Mouse (Mus musculus): Measurements from ENCODE around the gene Nop14. TPM values are rescaled to one million over a fixed set of nuclear protein-coding genes. Genes with fewer than 3 reads are reported as not detected.

Gene Nop14
- total RNA-seq (2021), result 10 to 100 TPM; 17.3 to 18.5 TPM
- long read RNA-seq, experiment 1, transcript Nop14-201 (18 exons, 2,702 nt), result major isoform, 20 of 26 reads
- long read RNA-seq, experiment 1, partial matches to known transcripts, result 2 of 26 reads
- long read RNA-seq, experiment 1, other reads (novel, unspliced or antisense), result 4 of 26 reads
- long read RNA-seq, experiment 2, transcript Nop14-201 (18 exons, 2,702 nt), result major isoform, 26 of 30 reads
- long read RNA-seq, experiment 2, partial matches to known transcripts, result 1 of 30 reads
- long read RNA-seq, experiment 2, other reads (novel, unspliced or antisense), result 3 of 30 reads

DNA sequence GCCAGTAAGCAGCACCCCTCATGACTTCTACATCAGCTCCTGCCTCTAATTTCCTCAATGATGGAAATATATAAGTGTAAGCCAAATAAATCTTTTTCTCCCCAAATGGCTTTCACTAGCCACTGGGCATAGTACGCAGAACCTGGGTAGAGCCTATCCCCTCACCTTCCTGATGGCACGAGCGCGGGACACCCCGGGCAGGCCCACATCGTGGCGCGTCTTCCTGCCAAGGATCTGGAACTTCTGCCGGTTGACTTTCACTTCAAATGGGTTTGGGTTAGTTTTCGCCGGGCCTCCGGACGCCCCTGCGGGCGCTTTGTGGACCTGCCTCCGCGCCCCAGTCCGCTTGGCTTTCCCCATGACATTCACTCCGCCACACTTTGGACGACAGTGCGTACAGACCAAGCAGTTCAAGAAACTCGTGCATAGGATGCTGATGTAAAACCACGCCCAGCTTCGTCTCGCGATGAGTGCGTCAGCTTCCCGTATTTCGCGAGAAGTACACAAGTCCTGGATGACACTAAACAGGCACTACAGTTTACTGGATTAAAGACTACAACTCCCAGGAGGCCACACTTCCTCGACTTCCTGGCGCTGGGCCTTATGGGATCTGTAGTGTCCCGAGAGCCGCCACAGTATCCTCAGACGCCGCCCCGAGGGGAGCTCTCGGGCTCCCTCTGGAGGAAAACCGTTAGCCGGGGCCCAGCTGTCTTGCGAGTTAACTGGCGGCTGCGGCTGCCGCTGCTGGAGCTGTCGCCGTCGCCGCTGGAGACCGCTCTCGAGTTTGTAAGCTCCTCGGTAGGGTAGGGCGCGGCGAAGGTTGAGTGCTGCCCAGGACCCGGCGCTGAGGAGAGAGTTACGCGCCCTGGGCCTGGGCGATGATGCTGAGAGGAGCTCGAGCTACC is at the start of gene Nop14, which contains the start of gene Grk4:
TSS of gene Nop14 (minus strand) at position 463 of the 905 bp plus-strand sequence.
TSS of gene Grk4 (plus strand) at position 694 of the 905 bp plus-strand sequence.
- DNase-seq (ENCODE audit: low spot score in 2 of 2), result peak; percentile 95 to 99

DNA sequence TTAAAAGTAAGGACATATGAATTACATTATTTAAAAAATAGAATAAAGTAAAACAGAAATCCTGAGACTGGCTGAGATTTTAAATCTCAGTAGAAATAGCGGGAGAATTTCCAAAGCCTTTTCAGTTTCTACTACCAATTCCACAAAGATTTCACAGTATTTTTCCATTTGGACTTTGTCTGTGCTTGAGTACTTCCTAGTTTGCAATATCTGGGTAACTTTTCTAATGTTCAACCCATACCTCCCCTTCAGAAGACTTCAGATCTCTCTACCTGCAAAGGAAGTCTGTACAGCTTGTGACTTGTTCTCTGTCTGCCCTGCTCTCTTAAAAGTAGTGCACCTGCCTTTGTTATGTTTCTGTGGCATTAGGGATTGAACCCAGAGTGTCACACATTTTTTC is 48.5 kb upstream of the Nop14 start:
- no peak for DNase-seq (ENCODE audit: low spot score in 2 of 2)

DNA sequence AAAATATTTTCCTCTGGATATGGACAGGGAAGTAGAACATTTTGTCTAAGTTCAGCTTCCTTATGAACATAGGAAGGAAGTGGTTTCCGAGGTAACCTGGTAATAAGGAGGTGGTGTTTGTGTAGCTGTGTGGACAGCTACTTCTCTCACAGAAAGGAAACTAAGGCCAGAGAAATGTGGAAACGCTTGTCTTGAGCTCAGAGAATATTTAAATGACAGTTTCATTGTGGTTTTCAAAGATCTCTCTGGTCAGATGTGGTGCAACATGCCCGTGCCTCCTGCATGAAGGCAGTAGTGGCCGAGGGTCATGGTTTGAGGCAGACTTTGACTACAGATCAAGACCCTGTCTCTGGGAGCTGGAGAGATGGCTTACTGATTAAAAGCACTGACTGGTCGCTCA is 35.6 kb upstream of the Nop14 start:
- no peak for DNase-seq (ENCODE audit: low spot score in 2 of 2)

DNA sequence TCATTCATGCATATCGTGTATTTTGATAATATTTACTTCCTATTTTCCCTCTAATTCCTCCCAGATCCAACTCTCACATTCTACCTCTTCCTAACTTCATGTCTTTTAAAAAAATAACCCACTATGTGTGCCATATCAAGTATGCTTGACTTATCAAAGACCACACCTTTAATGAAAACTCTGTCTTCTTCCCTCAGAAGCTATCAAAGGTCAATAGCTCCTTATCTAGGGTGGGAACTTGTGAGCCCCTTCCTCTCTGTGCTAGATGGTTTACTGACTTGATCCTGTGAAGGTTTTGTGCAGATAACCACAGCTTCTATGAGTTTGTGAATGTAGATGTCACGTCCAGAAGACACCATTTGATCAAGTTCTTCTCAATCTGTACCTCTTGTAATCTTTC is 32.8 kb upstream of the Nop14 start:
- DNase-seq (ENCODE audit: low spot score in 2 of 2), result no peak

DNA sequence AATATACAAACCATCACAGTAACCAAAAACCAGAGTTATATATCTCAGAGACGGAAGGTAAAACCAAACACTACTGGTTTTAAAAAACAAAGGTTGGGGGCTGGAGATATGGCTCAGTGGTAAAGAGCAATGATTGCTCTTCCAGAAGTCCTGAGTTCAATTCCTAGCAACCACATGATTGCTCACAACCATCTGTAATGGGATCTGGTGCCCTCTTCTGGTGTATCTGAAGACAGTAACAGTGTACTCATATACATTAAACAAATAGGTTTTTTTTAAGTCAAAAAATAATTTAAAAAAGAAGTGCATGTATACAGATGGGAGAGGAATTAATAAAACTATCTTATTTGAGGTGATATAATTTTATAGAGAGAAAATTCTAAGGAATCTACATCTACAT is 29.9 kb upstream of the Nop14 start:
- DNase-seq (ENCODE audit: low spot score in 2 of 2), result no peak

DNA sequence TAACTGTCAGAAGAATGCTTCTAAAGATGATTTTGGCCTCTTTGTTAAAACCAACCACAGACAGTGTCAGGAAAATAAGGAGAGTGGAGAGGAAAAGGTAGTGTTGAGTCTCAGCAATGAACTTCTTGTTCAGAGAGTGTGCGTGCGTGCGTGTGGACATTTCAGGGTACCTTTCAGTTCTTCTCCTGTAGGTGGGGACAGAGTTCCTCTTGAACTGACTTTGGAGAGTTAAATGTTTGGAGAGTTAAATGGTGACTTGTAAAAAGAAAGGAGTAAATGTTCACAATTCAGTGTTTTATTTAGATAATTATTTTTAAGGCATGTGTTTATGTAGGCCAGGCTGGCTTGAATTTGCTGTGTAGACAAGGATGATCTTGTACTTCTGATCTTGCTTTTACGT is 10.3 kb upstream of the Nop14 start:
- DNase-seq (ENCODE audit: low spot score in 2 of 2), result no peak

DNA sequence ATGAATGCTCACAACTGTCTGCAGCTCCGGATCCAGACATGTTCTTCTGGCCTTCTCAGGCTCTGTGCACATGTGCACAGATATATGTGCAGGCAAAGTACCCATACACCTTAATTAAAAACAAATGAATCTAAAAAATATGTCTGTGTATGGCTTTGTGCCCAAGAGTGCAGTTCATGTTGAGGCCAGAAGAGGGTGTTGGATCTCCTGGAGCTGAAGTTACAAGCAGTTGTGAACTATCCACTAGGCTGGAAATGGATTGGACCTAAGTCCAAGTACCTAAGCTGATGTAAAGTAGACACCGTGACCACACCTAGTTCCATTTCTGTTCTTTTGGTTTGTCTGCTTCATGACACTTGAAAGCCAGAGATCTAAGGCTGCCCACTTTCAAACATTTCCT is 9.5 kb upstream of the Nop14 start:
- DNase-seq (ENCODE audit: low spot score in 2 of 2), result no peak

DNA sequence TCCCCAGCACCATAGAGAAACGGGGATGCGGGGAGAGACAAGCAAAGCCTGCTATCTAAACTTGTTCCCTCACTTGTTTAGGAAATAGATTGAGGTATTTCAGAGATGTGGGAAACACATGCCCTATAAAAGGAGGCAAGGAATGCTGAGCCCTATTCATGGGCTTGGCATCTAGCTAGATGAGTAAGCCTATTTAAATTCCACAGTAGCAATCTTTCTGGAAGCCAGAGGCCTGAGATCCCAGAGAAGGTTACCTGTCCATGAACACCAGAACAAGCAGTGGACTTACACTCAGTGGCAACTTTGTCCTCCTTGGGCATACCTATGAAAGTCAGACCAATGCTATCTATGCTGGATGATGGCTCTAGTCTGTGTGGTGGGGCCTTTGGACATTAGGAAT is 3.3 kb upstream of the Nop14 start:
- DNase-seq (ENCODE audit: low spot score in 2 of 2), result no peak

DNA sequence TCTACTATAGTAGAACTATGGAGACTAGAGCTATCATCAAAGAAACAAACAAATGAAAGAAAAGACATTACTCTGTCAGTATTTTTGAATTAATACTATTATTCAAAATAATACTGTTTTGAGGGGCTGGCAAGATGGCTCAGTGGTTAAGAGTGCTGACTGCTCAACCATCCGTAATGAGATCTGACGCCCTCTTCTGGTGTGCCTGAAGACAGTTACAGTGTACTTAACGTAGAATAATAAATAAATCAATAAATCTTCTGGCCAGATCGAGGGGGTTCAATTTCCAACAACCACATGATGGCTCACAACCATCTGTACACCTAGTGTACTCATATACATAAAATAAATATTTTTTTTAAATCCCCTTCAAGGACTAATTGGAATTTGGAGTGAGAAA is 2.0 kb upstream of the Nop14 start:
- no peak for DNase-seq (ENCODE audit: low spot score in 2 of 2)

DNA sequence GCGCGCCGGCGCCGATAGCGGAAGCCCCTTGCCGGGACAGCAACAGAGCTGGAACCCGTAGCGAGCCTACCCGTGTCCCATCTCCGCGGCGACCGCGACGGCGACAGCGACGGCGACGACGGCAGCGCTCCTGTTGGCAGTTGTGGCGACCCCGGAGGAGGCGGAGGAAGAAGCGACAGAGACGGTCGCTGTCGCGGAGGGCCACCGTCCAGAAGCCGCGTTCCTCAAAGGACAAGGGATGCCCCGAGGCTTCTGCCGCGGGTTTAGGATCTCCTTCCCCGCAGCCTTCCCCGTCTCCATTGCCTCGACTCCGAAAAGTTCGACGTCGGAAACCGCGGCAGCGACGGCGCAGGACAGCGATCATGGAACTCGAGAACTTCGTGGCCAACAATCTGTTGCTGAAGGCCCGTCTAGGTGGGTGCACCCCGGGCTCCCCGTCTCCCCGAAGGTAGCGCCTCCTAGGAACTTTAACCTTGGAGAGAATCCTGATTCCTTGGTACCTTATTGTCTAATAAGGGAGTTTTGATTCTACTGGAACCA is 713 bp upstream of the Nop14 start:
- DNase-seq (ENCODE audit: low spot score in 2 of 2), result no peak

DNA sequence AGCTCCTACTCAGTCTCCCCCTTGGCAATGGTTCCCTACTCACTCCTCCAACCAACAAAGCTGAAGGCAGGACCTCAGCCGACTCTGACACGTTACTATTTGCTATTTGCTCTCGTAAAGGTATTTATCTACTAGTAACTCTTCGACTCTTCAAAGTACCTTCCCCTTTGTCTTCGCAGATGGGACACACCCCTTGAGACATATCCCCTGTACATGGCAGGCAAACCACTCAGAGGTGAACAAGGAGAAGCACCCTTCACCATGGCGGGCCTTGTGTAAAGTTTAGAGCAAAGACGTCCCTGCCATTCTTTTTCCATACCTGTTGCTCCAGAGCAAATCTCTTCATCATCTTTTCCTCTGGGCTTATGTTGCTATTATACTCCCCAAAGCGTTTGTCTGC is 2.4 kb downstream of the Nop14 start:
- no peak for DNase-seq (ENCODE audit: low spot score in 2 of 2)

DNA sequence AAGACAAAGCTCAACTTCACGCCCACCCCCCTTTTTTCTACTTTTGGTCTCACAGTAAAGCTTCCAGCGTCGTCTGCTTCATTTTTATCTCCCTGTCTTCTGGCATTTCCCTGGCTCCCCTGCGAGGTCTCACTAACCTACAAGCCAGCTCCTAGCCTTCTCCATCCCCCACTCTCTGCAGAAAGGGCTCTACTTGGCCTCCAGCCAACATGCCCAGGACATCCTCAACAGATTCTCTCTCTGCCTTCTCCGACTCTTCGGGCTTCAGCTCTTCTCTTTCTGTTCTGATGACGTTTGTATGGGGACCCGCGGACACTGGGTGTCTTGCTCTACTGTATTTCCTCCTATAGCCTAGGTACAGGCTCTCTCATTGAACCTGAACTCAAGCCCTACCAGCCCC is 5.1 kb downstream of the Nop14 start:
- no peak for DNase-seq (ENCODE audit: low spot score in 2 of 2)

DNA sequence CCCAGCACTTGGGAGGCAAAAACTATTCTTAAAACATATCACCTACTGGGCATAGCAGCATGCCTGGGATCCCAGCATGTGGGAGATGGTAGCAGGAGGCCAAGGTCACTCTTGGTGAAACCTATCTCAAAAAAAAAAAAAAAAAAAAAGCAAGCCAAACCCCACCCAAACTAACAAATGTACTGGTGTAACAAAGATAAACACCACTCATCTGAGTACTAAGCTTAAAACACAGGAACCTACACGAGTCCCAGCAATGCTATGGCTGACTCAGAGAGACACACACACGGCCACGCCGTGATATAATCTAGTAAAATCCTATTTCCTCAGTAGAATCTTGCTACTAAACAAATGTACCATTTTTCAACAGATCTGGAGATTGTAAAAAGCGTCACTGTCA is 7.0 kb downstream of the Nop14 start:
- DNase-seq (ENCODE audit: low spot score in 2 of 2), result no peak

DNA sequence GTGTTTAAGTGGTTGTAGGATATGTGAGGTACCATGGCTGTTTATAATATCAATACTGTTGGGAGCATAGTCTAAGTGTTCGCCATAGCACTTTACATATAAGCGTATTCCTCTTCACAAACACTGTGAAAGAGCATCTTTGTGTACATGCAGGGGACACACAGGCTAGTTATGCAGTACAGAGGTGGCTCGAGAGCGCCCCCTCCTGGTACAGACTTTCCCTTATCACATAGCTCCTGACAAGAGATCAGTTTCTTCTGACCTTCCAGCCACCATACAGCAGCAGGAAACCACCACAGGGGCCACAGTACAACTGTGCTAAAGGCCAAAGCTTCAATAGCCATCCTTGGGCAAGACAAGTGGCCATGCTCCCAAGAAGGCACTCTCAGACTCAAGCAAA is 12.4 kb downstream of the Nop14 start:
- DNase-seq (ENCODE audit: low spot score in 2 of 2), result peak; percentile 43 to 51

DNA sequence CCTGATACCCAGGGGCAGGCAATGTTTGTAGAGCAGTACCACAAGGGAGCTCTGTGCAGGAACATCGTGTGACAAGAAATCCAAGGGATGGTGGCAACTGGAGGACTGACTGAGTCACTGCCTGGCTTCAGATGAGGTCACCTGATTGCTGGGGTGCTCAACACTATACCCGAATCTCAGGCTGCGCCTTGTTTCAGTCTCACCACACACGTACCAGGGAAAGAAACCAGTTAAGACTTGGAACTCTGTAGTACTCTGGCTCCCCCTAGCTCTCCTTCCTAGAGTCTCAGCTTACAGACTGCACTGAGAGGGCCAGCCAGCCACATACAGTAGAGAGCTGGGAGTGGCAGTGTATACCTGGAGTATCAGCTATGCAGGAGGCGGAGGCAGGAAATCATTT is 17.0 kb downstream of the Nop14 start:
- no peak for DNase-seq (ENCODE audit: low spot score in 2 of 2)

DNA sequence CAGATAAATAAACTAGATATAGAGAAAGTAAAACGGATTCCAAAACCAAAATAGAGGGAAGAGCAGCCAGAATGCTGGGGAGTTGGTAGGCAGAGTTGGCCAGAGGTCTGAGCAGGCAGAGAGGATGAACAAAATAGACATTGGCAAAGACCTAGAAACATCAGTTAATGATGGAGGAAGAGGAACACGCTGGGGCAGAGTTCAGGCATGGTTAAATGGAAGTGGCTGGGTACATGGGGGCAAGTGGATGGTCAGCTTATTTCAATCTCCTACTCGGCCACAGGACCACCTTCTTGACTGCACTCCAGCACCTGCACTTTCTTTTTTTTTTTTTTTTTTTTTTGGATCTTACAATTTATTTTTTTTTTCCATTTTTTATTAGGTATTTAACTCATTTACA is 18.0 kb downstream of the Nop14 start:
- DNase-seq (ENCODE audit: low spot score in 2 of 2), result no peak

DNA sequence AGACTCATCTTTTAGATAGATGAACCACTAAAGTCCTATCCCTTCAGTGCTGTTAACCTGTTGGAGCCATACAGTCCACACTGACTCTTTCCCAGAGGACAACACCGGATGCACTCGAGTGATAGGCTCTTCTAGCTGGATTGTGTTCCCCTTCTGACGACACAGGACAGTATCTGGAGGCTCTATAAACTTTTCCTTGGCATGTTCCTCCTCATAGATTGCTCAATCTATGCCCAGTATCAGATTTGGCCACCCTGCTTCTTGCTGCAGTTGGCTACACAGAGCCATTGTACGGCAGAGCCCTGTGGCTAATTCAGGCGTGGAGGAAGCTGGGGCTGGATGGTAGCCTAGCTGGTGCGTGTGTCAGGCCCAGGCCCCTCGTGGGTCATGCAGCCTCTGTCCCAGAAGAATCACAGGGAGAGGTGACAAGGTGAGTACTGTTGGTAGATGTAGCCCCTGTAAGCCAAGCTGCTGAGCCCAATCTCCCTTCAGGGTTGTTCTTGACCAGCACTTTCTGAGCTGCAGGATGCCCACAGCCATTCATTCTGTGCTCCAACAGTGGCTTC is 22.3 kb downstream of the Nop14 start:
- DNase-seq (ENCODE audit: low spot score in 2 of 2), result no peak

DNA sequence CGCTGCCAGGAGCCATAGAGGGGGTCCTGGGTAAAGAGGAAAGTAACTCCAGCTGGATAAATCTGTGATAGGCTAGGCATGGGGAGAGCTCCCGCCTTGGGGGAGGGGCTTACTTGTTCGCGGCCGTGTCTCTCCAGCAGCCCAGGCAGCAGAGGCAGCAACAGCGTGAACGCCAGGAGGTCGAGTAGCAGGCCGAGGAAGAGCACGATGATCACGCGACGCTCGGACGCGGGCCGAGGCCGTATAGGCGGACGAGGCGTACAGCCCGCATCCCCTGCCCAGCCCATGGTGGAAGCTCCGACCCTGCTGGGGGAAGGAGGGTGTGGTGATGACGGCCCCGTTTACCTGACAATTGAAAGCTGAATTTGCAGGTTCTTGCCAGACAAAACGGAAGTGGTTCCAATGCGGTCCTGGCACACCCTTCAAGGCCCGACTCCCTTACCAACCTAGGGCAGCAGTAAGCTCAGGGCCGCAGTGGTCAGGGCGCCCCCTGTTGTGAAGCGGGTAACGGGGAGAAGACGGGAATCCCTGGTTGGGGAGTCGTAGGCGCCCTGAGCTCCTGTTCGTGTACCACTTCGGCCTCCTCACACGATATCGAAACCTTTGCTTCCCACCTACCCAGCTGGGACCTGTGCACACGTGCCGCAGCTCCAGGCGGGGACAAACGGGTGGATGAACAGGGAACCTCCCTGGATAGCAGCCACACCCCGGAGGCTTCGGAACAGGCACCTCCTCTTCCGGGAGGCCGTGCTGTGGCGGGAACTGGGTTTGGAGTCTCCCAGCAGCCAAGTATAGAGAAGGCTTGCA is 23.3 kb downstream of the Nop14 start, which contains the start of gene Mfsd10:
TSS of gene Mfsd10 (minus strand) at position 732 of the 807 bp plus-strand sequence.
- peak; percentile 68 to 83 for DNase-seq (ENCODE audit: low spot score in 2 of 2)

DNA sequence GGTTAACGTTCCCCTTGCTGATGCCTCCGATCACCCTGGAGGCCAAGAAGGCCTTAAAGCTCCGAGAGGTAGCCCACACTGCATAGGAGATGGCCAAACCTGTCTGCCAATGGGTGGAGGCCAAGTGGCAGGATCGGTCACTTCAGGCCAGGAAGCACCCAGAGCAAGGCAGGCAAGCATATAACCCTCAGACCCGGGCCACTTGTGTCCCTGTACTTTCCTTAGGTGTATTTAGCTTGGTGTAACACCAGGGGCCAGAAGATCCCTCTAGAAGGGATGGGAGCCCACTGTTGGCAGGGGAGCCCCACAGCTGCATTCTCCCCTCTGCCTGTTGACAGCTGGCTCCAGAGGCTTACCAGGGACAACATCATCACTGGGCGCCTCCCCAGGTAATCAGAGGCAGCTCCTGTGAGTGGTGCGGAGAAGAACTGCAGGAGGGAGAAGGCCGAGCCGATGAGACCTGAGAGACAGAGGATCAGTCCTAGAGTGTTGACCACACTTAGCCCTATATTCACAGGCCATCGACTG is 24.2 kb downstream of the Nop14 start:
- DNase-seq (ENCODE audit: low spot score in 2 of 2), result peak in 1 of 2 experiments; percentile 19

DNA sequence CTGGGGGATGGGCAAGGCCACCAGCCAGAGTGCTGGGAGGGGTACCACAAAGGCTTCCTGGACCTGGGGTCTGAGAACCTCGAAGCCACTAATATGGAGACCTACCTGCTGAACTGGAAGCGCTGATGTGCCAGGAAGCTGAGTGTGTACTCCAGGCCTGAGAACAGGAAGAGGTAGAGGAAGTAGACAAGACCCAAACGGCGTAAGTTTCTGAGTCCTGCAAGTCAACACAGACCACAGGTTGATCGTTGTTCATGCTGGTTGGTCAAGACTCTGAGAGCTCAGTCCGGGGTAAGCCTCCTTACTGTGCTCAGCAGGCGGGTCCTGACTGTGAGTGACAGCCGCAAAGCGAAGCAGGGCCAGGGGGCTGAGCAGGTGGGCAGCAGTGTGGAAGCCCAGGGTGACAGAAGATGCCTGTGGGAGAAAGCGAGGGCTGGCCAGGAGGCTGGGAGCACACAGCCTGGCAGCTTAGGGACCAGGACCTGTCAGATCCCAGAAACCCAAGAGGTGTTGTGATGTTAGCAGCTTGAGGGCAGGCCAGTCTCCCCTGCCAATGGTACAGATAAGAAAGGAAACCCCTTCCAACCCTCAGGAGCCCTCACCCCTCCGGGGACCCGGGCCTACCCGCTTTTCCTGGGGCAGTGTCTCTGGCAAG is 25.1 kb downstream of the Nop14 start:
- no peak for DNase-seq (ENCODE audit: low spot score in 2 of 2)
